Mouse (Mus musculus) cortical plate, adult 2 months (tissue): Measurements from ENCODE around the gene Tspan17. TPM values are rescaled to one million over a fixed set of nuclear protein-coding genes. Genes with fewer than 3 reads are reported as not detected.

ENCODE experiments used
- H3K27ac ChIP-seq: fragments of 200-500 bp; 2 replicates; pipeline ENCODE4 v1.5.1; 2012; ENCODE audit warnings: low read length, control low read depth, inconsistent platforms; ENCODE audit not compliant: insufficient read depth
- H3K4me1 ChIP-seq: fragments of 200-500 bp; 2 replicates; pipeline ENCODE4 v1.6.1; 2011; ENCODE audit warnings: low read length; ENCODE audit not compliant: control insufficient read depth, insufficient read depth
- H3K4me3 ChIP-seq: fragments of 200-500 bp; 2 replicates; pipeline ENCODE4 v1.5.1; 2011; ENCODE audit warnings: mild to moderate bottlenecking, low read length, control low read depth; ENCODE audit not compliant: insufficient read depth
- CTCF ChIP-seq: fragments of 200-500 bp; IDR thresholded peaks from 2 replicates; pipeline ENCODE4 v1.5.1; 2011; ENCODE audit warnings: mild to moderate bottlenecking, control low read depth, low read length; ENCODE audit not compliant: insufficient read depth; ENCODE audit errors: extremely low read depth
- POLR2A ChIP-seq: fragments of 200-500 bp; IDR thresholded peaks from 2 replicates; pipeline ENCODE4 v1.6.1; 2011; ENCODE audit warnings: mild to moderate bottlenecking, low read length, control low read depth; ENCODE audit not compliant: insufficient read depth; ENCODE audit errors: extremely low read depth
- polyA plus RNA-seq: library from polyadenylated mRNA; depleted of rRNA; stranded (reverse); fragments of >200 nt; gene quantifications from 2 replicates; pipeline ENCODE4 v1.2.3, GENCODE M21; 2012; rRNA removed

Tspan17 gene
- polyA plus RNA-seq, 1 experiment: 78.9 TPM

- Histone ChIP-seq H3K4me3 (no peak overlapping the region), H3K27ac (no peak overlapping the region), H3K4me1 (no peaks in the 10 kb centered on the region)
- TF ChIP-seq CTCF: no peak
- TF ChIP-seq POLR2A: no peak
Measured at GRCm38 (mm10) chr13:54824111-54824931, 35.1 kb downstream of the Tspan17 start.

- TF ChIP-seq POLR2A (no peak), CTCF (no peak)
- Histone ChIP-seq H3K27ac (no peak overlapping the region), H3K4me1 (no peaks in the 10 kb centered on the region), H3K4me3 (no peak overlapping the region)
Measured at GRCm38 (mm10) chr13:54827992-54828391, 38.8 kb downstream of the Tspan17 start.

DNA sequence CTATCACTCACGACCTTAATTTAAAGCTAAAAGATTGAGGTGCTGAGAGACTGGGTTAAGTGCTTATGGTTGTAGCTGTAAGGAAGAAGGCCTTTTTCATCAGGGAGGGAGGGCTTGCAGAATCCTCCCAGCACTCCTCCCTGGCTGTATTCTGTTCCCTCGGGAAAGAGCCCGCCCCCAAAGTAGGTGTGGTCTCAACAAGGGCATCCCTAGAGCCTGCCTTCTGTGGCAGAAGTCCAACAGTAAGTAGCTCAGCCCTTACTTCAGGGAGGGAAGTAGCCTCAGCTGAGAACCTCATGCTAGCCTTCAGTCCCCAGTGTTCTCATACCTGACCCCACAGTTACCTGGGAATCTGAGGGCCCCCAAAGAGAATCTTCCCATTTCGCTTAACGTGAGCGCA, 39.3 kb downstream of the Tspan17 start:
- no peak for TF ChIP-seq POLR2A
- no peak for TF ChIP-seq CTCF
- no peak overlapping the region for H3K27ac ChIP-seq
- no peaks in the 10 kb centered on the region for H3K4me1 ChIP-seq
- H3K4me3 ChIP-seq: no peak overlapping the region

DNA sequence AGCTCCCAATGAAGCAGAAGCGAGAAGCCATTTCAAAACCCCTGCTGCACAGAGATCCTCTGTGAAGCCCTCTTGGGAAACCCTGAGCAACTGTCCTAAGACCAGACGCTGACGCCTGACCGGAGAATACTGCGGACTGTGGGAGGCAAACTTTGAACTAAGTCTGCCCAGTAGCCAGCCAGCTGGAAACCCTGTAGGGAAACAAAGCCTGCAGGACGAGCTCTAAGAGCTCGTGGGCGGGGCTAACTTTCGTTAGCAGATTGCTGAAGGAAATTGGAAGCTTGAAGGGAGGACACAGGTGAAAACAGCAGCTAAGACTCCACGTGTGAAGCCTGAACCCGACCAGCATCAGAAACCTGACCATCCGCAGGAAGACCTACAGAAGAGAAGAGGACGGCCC, 40.3 kb downstream of the Tspan17 start:
- Histone ChIP-seq H3K4me1 (no peaks in the 10 kb centered on the region), H3K27ac (no peak overlapping the region), H3K4me3 (no peak overlapping the region)
- no peak for TF ChIP-seq CTCF
- TF ChIP-seq POLR2A: no peak

- no peak overlapping the region for H3K4me3 ChIP-seq
- peaks cover 7% of the 10 kb centered on the region for H3K4me1 ChIP-seq
- no peak overlapping the region for H3K27ac ChIP-seq
- TF ChIP-seq POLR2A (no peak), CTCF (no peak)
Measured at GRCm38 (mm10) chr13:54836351-54837030, 47.3 kb downstream of the Tspan17 start.

- no peak overlapping the region for H3K27ac ChIP-seq
- H3K4me3 ChIP-seq: no peak overlapping the region
- peaks cover 7% of the 10 kb centered on the region for H3K4me1 ChIP-seq
- TF ChIP-seq CTCF: no peak
Measured at GRCm38 (mm10) chr13:54837061-54837460, 47.9 kb downstream of the Tspan17 start.

DNA sequence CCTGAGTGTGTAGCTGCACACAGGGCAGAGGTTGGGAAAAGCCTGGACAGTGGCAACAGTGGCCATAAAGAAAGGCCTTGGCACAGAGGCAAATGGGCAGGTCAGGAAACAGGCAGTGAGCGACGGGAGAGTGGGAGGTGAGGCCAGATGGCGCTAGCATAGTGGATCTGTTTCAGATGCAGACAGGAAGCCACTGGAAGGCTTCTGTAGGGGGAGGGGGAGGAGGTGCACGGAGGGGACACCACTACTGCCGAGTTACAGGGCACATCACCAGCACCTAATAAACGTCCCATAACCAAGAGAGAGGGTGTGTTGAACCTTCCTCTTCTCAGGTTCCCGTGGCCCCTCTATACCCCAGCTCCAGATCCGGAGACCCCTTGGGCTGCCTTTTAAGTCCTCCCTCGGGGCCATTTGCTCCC, 48.3 kb downstream of the Tspan17 start:
- Histone ChIP-seq H3K4me3 (no peak overlapping the region), H3K4me1 (peaks cover 7% of the 10 kb centered on the region), H3K27ac (no peak overlapping the region)
- no peak for TF ChIP-seq POLR2A
- no peak for TF ChIP-seq CTCF

DNA sequence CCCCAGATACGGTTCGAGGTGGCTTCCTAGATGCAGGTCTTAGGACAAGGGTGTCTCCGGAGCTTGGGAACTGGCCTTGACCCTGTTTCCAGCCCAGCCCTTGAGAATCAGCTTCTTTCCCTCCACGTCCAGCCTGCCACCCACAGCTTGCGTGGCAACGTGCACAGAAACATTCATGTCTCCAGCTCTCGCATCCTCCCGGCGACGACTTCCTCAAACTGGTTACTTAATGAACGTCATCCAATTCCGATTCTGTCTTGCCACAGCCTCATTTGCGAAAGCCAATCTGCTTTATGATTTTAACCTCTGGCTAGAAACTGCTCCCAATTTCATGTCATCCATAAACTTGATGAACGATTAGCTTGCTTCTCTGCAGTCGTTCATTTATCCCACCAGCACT, 49.4 kb downstream of the Tspan17 start:
- Histone ChIP-seq H3K27ac (no peak overlapping the region), H3K4me1 (peaks cover 7% of the 10 kb centered on the region), H3K4me3 (no peak overlapping the region)
- TF ChIP-seq POLR2A (no peak), CTCF (no peak)

- Histone ChIP-seq H3K27ac (no peak overlapping the region), H3K4me1 (peaks cover 7% of the 10 kb centered on the region), H3K4me3 (no peak overlapping the region)
- TF ChIP-seq POLR2A (no peak), CTCF (no peak)
Measured at GRCm38 (mm10) chr13:54839211-54839610, 50.0 kb downstream of the Tspan17 start.

DNA sequence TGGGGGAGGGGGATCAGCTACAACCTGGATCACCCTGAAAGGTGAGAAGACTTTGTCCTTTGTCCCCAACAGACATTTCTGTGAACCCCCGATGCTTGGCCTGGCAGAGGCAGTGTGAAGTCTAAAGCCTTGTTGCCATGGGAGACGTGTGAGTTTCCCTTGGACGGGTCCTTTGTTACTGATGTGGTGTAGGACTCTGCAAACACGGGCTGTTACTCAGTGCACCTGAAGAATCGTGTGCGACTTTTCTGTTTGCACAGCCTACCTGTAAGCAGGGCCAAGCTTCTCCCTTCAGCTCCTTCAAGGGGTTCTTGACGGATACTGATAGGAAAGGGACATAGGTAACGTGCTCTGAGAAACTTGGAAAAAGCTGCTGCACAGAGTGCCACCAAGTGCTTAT, 55.4 kb downstream of the Tspan17 start:
- TF ChIP-seq CTCF (no peak), POLR2A (no peak)
- no peak overlapping the region for H3K27ac ChIP-seq
- H3K4me1 ChIP-seq: no peaks in the 10 kb centered on the region
- H3K4me3 ChIP-seq: no peak overlapping the region

Other genes starting within 250 kb of the Tspan17 start
- 173 and 181 TPM in 2 replicates for gene 4833439L19Rik, start 223.9 kb upstream of the Tspan17 start, polyA plus RNA-seq
- 20.1 and 20.4 TPM in 2 replicates for gene Arl10, start 214.4 kb upstream of the Tspan17 start, polyA plus RNA-seq
- gene Nop16, start 199.3 kb upstream of the Tspan17 start, polyA plus RNA-seq: 25.4 and 26.0 TPM in 2 replicates
- 238 and 245 TPM in 2 replicates for gene Higd2a, start 199.2 kb upstream of the Tspan17 start, polyA plus RNA-seq
- gene Cltb, start 178.0 kb upstream of the Tspan17 start, polyA plus RNA-seq: 284 and 289 TPM in 2 replicates
- gene Faf2, start 167.6 kb upstream of the Tspan17 start, polyA plus RNA-seq: 30.7 and 34.6 TPM in 2 replicates
- 129 and 131 TPM in 2 replicates for gene Rnf44, start 95.5 kb upstream of the Tspan17 start, polyA plus RNA-seq
- gene Cdhr2, start 87.9 kb upstream of the Tspan17 start, polyA plus RNA-seq: 0.25 and 0.29 TPM in 2 replicates
- gene Gprin1, start 39.5 kb upstream of the Tspan17 start, polyA plus RNA-seq: 57.2 and 62.1 TPM in 2 replicates
- gene Sncb, start 22.8 kb upstream of the Tspan17 start, polyA plus RNA-seq: 734 and 773 TPM in 2 replicates
- not detected in 2 replicates for gene Eif4e1b, start 5.4 kb upstream of the Tspan17 start, polyA plus RNA-seq
- 62.2 and 66.0 TPM in 2 replicates for gene Unc5a, start 160.0 kb downstream of the Tspan17 start, polyA plus RNA-seq
- 1.9 TPM in 2 replicates for gene Hk3, start 232.0 kb downstream of the Tspan17 start, polyA plus RNA-seq